Mouse (Mus musculus): ENCODE data around the gene Actr6.

Gene Actr6

DNA sequence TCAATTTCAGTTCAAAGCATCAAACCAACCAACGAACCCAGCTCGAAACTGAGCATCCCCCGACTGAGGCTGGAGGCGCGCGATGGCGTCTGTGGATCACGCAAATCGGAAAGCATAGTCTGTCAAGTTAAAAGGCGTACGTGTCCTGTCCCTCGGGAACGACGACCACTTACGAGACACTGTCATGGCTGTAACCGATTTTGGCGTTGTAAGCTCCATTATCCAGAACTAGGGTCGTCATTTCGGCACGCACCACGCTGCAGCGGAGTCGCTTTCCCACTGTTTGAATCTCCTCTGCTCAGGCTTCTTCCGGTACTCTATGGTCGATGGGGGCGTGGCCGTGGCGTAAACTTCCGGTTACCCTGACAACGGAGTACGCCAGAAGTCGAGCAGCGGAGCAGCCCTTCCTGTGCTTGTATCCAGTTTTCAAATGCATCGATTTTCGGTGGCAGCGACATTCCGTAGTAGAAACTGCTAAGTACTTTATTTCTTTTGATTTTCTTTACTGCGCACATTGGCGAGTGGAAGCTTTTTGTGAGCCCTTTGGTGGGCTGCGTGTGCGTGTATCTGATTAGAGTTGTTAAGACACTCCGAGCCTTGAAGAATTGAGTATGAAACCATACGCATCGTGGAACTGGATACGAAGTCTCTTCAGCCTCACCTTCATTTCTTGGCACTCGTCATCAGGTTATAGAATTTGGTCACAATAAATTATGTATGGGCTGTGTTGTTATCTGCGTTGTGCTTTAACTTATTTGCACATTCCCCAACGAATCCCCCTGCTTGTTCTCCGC lies at the start of gene Actr6:
Actr6 (minus strand) TSS at position 295 of the 794 bp plus-strand sequence.
- peak; percentile 88 for DNase-seq (ENCODE audit: extremely low read depth, low read depth)

DNA sequence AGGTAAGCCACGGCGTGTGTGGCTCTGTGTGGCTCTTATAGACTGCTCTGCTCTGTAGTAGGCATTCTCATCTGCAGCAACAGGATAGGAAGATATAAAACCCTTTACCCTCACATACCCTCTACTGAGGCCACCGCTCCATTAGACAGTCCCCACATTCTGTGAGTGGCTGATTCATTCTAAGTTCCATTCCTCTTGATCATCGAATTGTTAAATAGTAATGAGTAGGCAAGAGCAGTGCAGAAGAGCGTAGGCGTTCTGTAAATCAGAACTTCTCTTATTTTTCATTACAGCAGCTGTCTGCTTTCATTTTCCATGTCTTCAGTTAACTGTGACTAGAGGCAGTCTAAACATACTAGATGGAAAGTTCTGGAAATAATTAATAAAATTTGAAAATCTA lies 43.9 kb upstream of the Actr6 start:
- DNase-seq (ENCODE audit: extremely low read depth, low read depth) = no peak

GRCm38 (mm10) chr10:89771894-89772293 lies 39.8 kb upstream of the Actr6 start:
- DNase-seq (ENCODE audit: extremely low read depth, low read depth) = no peak

GRCm38 (mm10) chr10:89769096-89769495 lies 37.0 kb upstream of the Actr6 start:
- no peak for DNase-seq (ENCODE audit: extremely low read depth, low read depth)

GRCm38 (mm10) chr10:89768352-89769020 lies 36.4 kb upstream of the Actr6 start:
- no peak for DNase-seq (ENCODE audit: extremely low read depth, low read depth)

- DNase-seq (ENCODE audit: extremely low read depth, low read depth) = no peak
These were observed 34.0 kb upstream of the Actr6 start for GRCm38 (mm10) chr10:89765790-89766714.

GRCm38 (mm10) chr10:89764457-89765121 lies 32.5 kb upstream of the Actr6 start:
- DNase-seq (ENCODE audit: extremely low read depth, low read depth) = no peak

GRCm38 (mm10) chr10:89760772-89761171 lies 28.7 kb upstream of the Actr6 start:
- DNase-seq (ENCODE audit: extremely low read depth, low read depth) = no peak

- no peak for DNase-seq (ENCODE audit: extremely low read depth, low read depth)
These were observed 23.1 kb upstream of the Actr6 start for GRCm38 (mm10) chr10:89755231-89755630.

DNA sequence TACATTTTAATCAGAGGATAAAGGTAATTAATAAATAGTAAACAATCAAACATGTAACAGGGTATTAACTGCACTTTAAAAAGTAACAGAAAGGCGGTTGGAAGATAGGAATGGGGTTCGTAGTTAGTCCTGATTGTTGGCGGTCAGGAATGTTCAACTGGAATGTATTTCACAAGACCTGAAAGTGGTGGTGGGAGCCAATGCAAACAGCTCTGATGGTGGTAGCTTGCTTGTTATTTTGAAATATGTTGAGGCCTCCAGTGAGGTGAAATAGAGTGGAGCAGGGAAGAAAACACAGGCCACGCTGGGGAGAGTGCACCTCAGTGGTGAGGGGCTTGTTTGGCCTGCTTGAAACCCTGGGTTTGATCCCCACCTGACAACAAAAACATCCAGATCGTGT lies 19.0 kb upstream of the Actr6 start:
- DNase-seq (ENCODE audit: extremely low read depth, low read depth) = no peak

DNA sequence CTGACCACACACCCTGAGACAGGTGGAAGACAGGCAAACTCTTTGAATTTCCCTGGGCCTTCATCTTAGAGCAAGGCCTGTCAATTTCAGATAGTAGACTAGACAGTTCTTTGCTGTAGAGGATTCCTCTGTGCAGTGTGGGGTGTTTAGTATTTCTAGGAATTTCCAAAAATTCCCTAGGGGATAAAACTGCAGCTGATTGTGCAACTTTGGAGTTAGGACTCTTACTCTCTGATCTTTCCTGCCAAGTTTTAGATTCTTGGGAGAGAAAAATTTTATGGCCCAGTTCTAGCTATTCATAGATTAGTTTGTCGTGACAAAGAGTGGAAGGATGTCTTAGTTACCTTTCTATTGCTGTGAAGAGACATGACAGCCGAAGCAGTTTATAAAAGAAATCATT lies 16.5 kb upstream of the Actr6 start:
- no peak for DNase-seq (ENCODE audit: extremely low read depth, low read depth)

- DNase-seq (ENCODE audit: extremely low read depth, low read depth) = no peak
These were observed 15.8 kb upstream of the Actr6 start for GRCm38 (mm10) chr10:89747911-89748310.

- DNase-seq (ENCODE audit: extremely low read depth, low read depth) = no peak
These were observed 15.3 kb upstream of the Actr6 start for GRCm38 (mm10) chr10:89747221-89747905.

GRCm38 (mm10) chr10:89746581-89746980 lies 14.5 kb upstream of the Actr6 start:
- no peak for DNase-seq (ENCODE audit: extremely low read depth, low read depth)

GRCm38 (mm10) chr10:89745666-89746020 lies 13.5 kb upstream of the Actr6 start:
- DNase-seq (ENCODE audit: extremely low read depth, low read depth) = no peak

DNA sequence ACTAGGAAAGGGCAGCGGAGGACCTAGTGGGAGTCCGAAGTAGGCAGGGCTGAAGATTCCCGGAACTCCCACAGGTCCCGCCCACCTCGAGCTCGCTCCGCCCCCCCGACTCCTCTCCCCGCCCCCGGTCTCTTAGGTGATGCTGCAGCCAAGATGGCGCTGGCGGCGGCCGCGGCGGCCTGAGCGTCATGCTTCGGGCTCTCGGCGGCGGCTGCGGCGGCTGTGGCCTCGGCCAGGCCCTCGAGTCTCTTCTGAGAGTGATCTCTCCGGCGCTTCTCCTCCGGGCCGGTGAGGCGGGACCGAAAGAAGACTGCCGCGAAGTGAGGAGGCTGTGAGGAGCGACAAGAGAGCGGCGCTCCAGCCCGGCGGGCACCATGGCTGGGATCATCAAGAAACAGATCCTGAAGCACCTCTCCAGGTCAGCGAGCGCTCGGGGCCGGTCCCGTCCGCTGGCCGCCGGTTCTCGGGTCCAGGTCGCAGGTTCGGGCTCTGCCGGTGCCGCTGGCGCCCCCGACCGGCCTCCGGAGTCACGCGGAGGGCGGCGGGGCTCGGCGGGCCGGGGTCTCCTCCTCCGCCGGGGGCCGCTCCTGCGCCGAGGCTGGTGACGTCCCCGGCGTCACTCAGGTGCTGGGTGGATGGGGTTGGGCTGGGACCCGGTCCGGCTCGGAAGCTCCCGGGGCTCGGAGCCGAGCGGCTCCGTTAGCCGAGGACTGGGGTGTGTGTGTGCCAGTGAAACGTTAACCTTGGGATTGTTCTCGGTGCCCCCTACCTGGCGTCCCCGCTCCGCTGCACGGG lies 13.0 kb upstream of the Actr6 start, which contains the start of gene Uhrf1bp1l:
Uhrf1bp1l (plus strand) TSS at position 121 of the 795 bp plus-strand sequence.
- DNase-seq (ENCODE audit: extremely low read depth, low read depth) = no peak

- DNase-seq (ENCODE audit: extremely low read depth, low read depth) = no peak
These were observed 12.2 kb upstream of the Actr6 start for GRCm38 (mm10) chr10:89744341-89744740.

DNA sequence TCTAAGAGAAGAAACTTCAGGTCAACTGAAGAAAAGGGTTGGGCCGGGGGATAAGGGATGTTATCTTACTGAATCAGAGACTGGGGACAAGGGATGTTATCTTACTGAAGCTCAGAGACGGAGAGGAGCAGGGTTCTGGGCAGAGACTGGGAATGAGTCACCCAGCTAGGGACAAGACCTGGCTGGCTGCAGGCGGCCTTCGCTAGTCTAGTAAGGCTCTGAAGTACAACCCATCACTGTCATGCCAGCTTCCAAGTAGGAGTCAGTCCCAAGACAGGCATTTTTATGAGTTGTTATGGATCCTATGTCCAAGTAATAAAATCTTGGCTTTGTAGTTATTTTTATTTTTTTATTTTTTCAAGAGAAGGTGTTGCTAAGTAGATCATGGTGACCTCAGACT lies 11.2 kb upstream of the Actr6 start:
- no peak for DNase-seq (ENCODE audit: extremely low read depth, low read depth)

GRCm38 (mm10) chr10:89740995-89741394 lies 8.9 kb upstream of the Actr6 start:
- peak; percentile 79 for DNase-seq (ENCODE audit: extremely low read depth, low read depth)

GRCm38 (mm10) chr10:89739703-89740102 lies 7.6 kb upstream of the Actr6 start:
- no peak for DNase-seq (ENCODE audit: extremely low read depth, low read depth)

Measured in MEL-GATA-1-ER (cell line).